Mouse (Mus musculus) midbrain, embryonic 13.5 days (tissue): ENCODE measurements around the gene Cilp2. TPM values are rescaled to one million over a fixed set of nuclear protein-coding genes. Genes with fewer than 3 reads are reported as not detected.

Experiments used
- ATAC-seq: fragments of 200-750 bp; cut with Nextera tagmentation; 2 replicates; pipeline ENCODE4 v1.8.0; 2017; ENCODE audit warnings: mild to moderate bottlenecking, moderate TSS enrichment, moderate library complexity
- H3K27ac ChIP-seq: fragments of 300-500 bp; sonication (generic); 2 replicates; pipeline ENCODE4 v1.5.1; 2015; ENCODE audit warnings: inconsistent platforms, mild to moderate bottlenecking, moderate library complexity
- H3K27me3 ChIP-seq: fragments of 300-500 bp; sonication (generic); 2 replicates; pipeline ENCODE4 v1.6.1; 2015; ENCODE audit warnings: mild to moderate bottlenecking, inconsistent platforms
- H3K36me3 ChIP-seq: fragments of 300-500 bp; sonication (generic); 2 replicates; pipeline ENCODE4 v1.6.1; 2015; ENCODE audit warnings: mild to moderate bottlenecking, inconsistent platforms
- H3K4me1 ChIP-seq: fragments of 300-500 bp; sonication (generic); replicated peaks from 2 replicates; pipeline ENCODE4 v1.6.1; 2015; ENCODE audit warnings: inconsistent platforms
- H3K4me2 ChIP-seq: fragments of 300-500 bp; sonication (generic); replicated peaks from 2 replicates; pipeline ENCODE4 v1.6.1; 2015; ENCODE audit warnings: moderate library complexity, mild to moderate bottlenecking, inconsistent platforms
- H3K4me3 ChIP-seq: fragments of 300-500 bp; sonication (generic); replicated peaks from 2 replicates; pipeline ENCODE4 v1.5.1; 2015; ENCODE audit warnings: mild to moderate bottlenecking, inconsistent platforms
- H3K9ac ChIP-seq: fragments of 300-500 bp; sonication (generic); replicated peaks from 2 replicates; pipeline ENCODE4 v1.6.1; 2015; ENCODE audit warnings: mild to moderate bottlenecking, inconsistent platforms
- H3K9me3 ChIP-seq: fragments of 300-500 bp; sonication (generic); 2 replicates; pipeline ENCODE4 v1.6.1; 2016; ENCODE audit warnings: mild to moderate bottlenecking, inconsistent platforms
- WGBS: fragments of 180-500 bp; shearing (Covaris S2); methylation state at CpG from one replicate; pipeline ENCODE4 v1.1.7; 2015; 5-methylcytosine and 5-hydroxymethylcytosine counted together
- polyA plus RNA-seq: library from polyadenylated mRNA; unstranded; fragments of >200 nt; fragmentation: Nextera tagmentation; extraction: Ambion mirVana; gene quantifications from 2 replicates; pipeline ENCODE4 v1.2.1, GENCODE M21; 2015

Gene Cilp2
- polyA plus RNA-seq, 1 experiment from 2014 or later: 2.1 TPM

- 96% methylated on average over 2 of the region's 2 CpGs for WGBS
- H3K4me1 ChIP-seq: peaks cover 73% of the 10 kb centered on the region
- H3K9me3 ChIP-seq: no peaks in the 10 kb centered on the region
- no peaks in the 10 kb centered on the region for H3K27me3 ChIP-seq
- ATAC-seq: no peak
- peak overlapping the region; percentile 98 for H3K4me2 ChIP-seq
- 0 out of 2 replicates have a peak, but pooled peaks cover 4% of the 10 kb centered on the region for H3K36me3 ChIP-seq
- 0 out of 2 replicates have a peak overlapping the region, but pooled peaks have one; percentile 15 for H3K9ac ChIP-seq
- no peak overlapping the region for H3K27ac ChIP-seq
- 0 out of 2 replicates have a peak overlapping the region, but pooled peaks have one; percentile 76 for H3K4me3 ChIP-seq
Measured at GRCm38 (mm10) chr8:69899876-69900275, 12.4 kb upstream of the Cilp2 start.

- no peak overlapping the region for H3K9ac ChIP-seq
- WGBS: 85% methylated on average over 6 of the region's 6 CpGs
- H3K4me1 ChIP-seq: peaks cover 80% of the 10 kb centered on the region
- H3K4me3 ChIP-seq: no peak overlapping the region
- ATAC-seq: no peak
- no peak overlapping the region for H3K27ac ChIP-seq
- H3K27me3 ChIP-seq: no peaks in the 10 kb centered on the region
- H3K4me2 ChIP-seq: no peak overlapping the region
- H3K36me3 ChIP-seq: peaks cover 17% of the 10 kb centered on the region
- no peaks in the 10 kb centered on the region for H3K9me3 ChIP-seq
Measured at GRCm38 (mm10) chr8:69897857-69898256, 10.4 kb upstream of the Cilp2 start.

- no peaks in the 10 kb centered on the region for H3K9me3 ChIP-seq
Measured at GRCm38 (mm10) chr8:69895772-69896451, 8.4 kb upstream of the Cilp2 start.

GRCm38 (mm10) chr8:69894836-69895332 is 7.4 kb upstream of the Cilp2 start:
- Histone ChIP-seq H3K9ac (no peak overlapping the region), H3K27ac (no peak overlapping the region), H3K4me1 (peaks cover 80% of the 10 kb centered on the region), H3K9me3 (no peaks in the 10 kb centered on the region), H3K4me3 (no peak overlapping the region), H3K36me3 (peaks cover 22% of the 10 kb centered on the region), H3K4me2 (no peak overlapping the region), H3K27me3 (peaks cover 10% of the 10 kb centered on the region)
- WGBS: 52% methylated on average over 6 of the region's 6 CpGs
- ATAC-seq: no peak

More at GRCm38 (mm10) chr8:69895772-69896451, 8.4 kb upstream of the Cilp2 start:
- Histone ChIP-seq H3K27ac (no peak overlapping the region), H3K36me3 (peaks cover 22% of the 10 kb centered on the region), H3K9ac (no peak overlapping the region), H3K4me3 (no peak overlapping the region), H3K4me2 (no peak overlapping the region), H3K4me1 (peaks cover 85% of the 10 kb centered on the region), H3K27me3 (no peaks in the 10 kb centered on the region)
- 79% methylated on average over 4 of the region's 4 CpGs for WGBS
- no peak for ATAC-seq

- ATAC-seq: 0 out of 2 replicates have a peak, but pooled peaks have one; percentile 5
- H3K4me1 ChIP-seq: peaks cover 77% of the 10 kb centered on the region
Measured at GRCm38 (mm10) chr8:69893863-69894262, 6.4 kb upstream of the Cilp2 start.

GRCm38 (mm10) chr8:69890813-69891241 is 3.3 kb upstream of the Cilp2 start:
- Histone ChIP-seq H3K9me3 (no peaks in the 10 kb centered on the region), H3K36me3 (peaks cover 18% of the 10 kb centered on the region), H3K27ac (no peak overlapping the region; the same call in 1 of the 2 replicates), H3K4me1 (peaks cover 78% of the 10 kb centered on the region), H3K4me3 (no peak overlapping the region), H3K27me3 (peaks cover 50% of the 10 kb centered on the region), H3K4me2 (0 out of 2 replicates have a peak overlapping the region, but pooled peaks have one; percentile 17), H3K9ac (no peak overlapping the region; the same call in 1 of the 2 replicates)
- ATAC-seq: peak; percentile 10
- WGBS: 44% methylated on average over 19 of the region's 19 CpGs

More at GRCm38 (mm10) chr8:69893863-69894262, 6.4 kb upstream of the Cilp2 start:
- H3K36me3 ChIP-seq: peaks cover 22% of the 10 kb centered on the region
- H3K27ac ChIP-seq: no peak overlapping the region
- no peak overlapping the region for H3K9ac ChIP-seq
- H3K4me3 ChIP-seq: no peak overlapping the region
- H3K4me2 ChIP-seq: no peak overlapping the region
- peaks cover 20% of the 10 kb centered on the region for H3K27me3 ChIP-seq
- no peaks in the 10 kb centered on the region for H3K9me3 ChIP-seq
- WGBS: 22% methylated on average over 17 of the region's 17 CpGs

GRCm38 (mm10) chr8:69888902-69889301 is 1.4 kb upstream of the Cilp2 start:
- WGBS: 3% methylated on average over 32 of the region's 32 CpGs
- no peak for ATAC-seq
- peak overlapping the region; percentile 30; the same call in 1 of the 2 replicates for H3K9ac ChIP-seq

GRCm38 (mm10) chr8:69888244-69888866 is 868 bp upstream of the Cilp2 start:
- H3K27ac ChIP-seq: no peak overlapping the region
- peaks cover 75% of the 10 kb centered on the region for H3K27me3 ChIP-seq
- H3K9me3 ChIP-seq: no peaks in the 10 kb centered on the region
- WGBS: 7% methylated on average over 24 of the region's 24 CpGs
- H3K9ac ChIP-seq: peak overlapping the region; percentile 30; the same call in 1 of the 2 replicates
- H3K4me1 ChIP-seq: peaks cover 55% of the 10 kb centered on the region
- peak overlapping the region; percentile 26 for H3K4me3 ChIP-seq
- peak overlapping the region; percentile 46 for H3K4me2 ChIP-seq
- H3K36me3 ChIP-seq: peaks cover 10% of the 10 kb centered on the region; the same call in 1 of the 2 replicates
- no peak for ATAC-seq

More at GRCm38 (mm10) chr8:69888902-69889301, 1.4 kb upstream of the Cilp2 start:
- H3K4me3 ChIP-seq: peak overlapping the region; percentile 26
- peak overlapping the region; percentile 46 for H3K4me2 ChIP-seq
- peaks cover 61% of the 10 kb centered on the region for H3K4me1 ChIP-seq
- H3K36me3 ChIP-seq: peaks cover 15% of the 10 kb centered on the region
- H3K27ac ChIP-seq: no peak overlapping the region
- H3K9me3 ChIP-seq: no peaks in the 10 kb centered on the region
- H3K27me3 ChIP-seq: peaks cover 70% of the 10 kb centered on the region

GRCm38 (mm10) chr8:69884141-69884540 is 3.3 kb downstream of the Cilp2 start:
- Histone ChIP-seq H3K9ac (no peak overlapping the region), H3K4me2 (no peak overlapping the region), H3K36me3 (no peaks in the 10 kb centered on the region), H3K27ac (no peak overlapping the region), H3K9me3 (no peaks in the 10 kb centered on the region), H3K4me1 (peaks cover 49% of the 10 kb centered on the region), H3K4me3 (no peak overlapping the region), H3K27me3 (peaks cover 100% of the 10 kb centered on the region)
- ATAC-seq: no peak
- 58% methylated on average over 13 of the region's 13 CpGs for WGBS

- Histone ChIP-seq H3K4me1 (peaks cover 38% of the 10 kb centered on the region), H3K27ac (no peak overlapping the region), H3K4me2 (peak overlapping the region; percentile 54), H3K9ac (no peak overlapping the region), H3K9me3 (no peaks in the 10 kb centered on the region), H3K36me3 (no peaks in the 10 kb centered on the region), H3K27me3 (peaks cover 93% of the 10 kb centered on the region), H3K4me3 (peak overlapping the region; percentile 44)
- 0 out of 2 replicates have a peak, but pooled peaks have one; percentile 1 for ATAC-seq
- 16% methylated on average over 52 of the region's 52 CpGs for WGBS
Measured at GRCm38 (mm10) chr8:69882833-69883600, 4.5 kb downstream of the Cilp2 start.

GRCm38 (mm10) chr8:69882021-69882756 is 5.3 kb downstream of the Cilp2 start:
- no peak overlapping the region for H3K27ac ChIP-seq
- peak overlapping the region; percentile 56 for H3K9ac ChIP-seq
- peak overlapping the region; percentile 54 for H3K4me2 ChIP-seq
- H3K36me3 ChIP-seq: no peaks in the 10 kb centered on the region
- H3K9me3 ChIP-seq: no peaks in the 10 kb centered on the region
- peak overlapping the region; percentile 44 for H3K4me3 ChIP-seq
- WGBS: 4% methylated on average over 103 of the region's 103 CpGs
- peaks cover 85% of the 10 kb centered on the region for H3K27me3 ChIP-seq
- H3K4me1 ChIP-seq: peaks cover 29% of the 10 kb centered on the region
- peak; percentile 70 for ATAC-seq
